Mouse (Mus musculus) intestine, embryonic 16.5 days (tissue): ENCODE results near the gene Gm20388. TPM values are rescaled to one million over a fixed set of nuclear protein-coding genes. Genes with fewer than 3 reads are reported as not detected.
A peak's percentile ranks its signal among the peaks of the same experiment; 100 is the strongest.

Source experiments
- ATAC-seq: fragments of 200-750 bp; cut with Nextera tagmentation; 2 replicates; pipeline ENCODE4 v1.8.0; 2017; ENCODE audit warnings: moderate TSS enrichment, moderate library complexity
- H3K27ac ChIP-seq: fragments of 300-500 bp; sonication (generic); 2 replicates; pipeline ENCODE4 v1.5.1; 2014; ENCODE audit warnings: mild to moderate bottlenecking, low read length
- H3K27me3 ChIP-seq: fragments of 300-500 bp; sonication (generic); replicated peaks from 2 replicates; pipeline ENCODE4 v1.6.1; 2014; ENCODE audit warnings: low read length, control low read depth, mixed read lengths; ENCODE audit not compliant: control insufficient read depth, insufficient read depth
- H3K36me3 ChIP-seq: fragments of 300-500 bp; sonication (generic); 2 replicates; pipeline ENCODE4 v1.6.1; 2014; ENCODE audit warnings: low read length, control low read depth; ENCODE audit not compliant: control insufficient read depth, insufficient read depth
- H3K4me1 ChIP-seq: fragments of 300-500 bp; sonication (generic); 2 replicates; pipeline ENCODE4 v1.6.1; 2014; ENCODE audit warnings: low read length, control low read depth, mixed read lengths; ENCODE audit not compliant: control insufficient read depth, insufficient read depth
- H3K4me2 ChIP-seq: fragments of 300-500 bp; sonication (generic); 2 replicates; pipeline ENCODE4 v1.6.1; 2014; ENCODE audit warnings: low read depth, low read length, control low read depth
- H3K4me3 ChIP-seq: fragments of 300-500 bp; sonication (generic); 2 replicates; pipeline ENCODE4 v1.5.1; 2014; ENCODE audit warnings: mild to moderate bottlenecking, low read length
- H3K9ac ChIP-seq: fragments of 300-500 bp; sonication (generic); 2 replicates; pipeline ENCODE4 v1.6.1; 2014; ENCODE audit warnings: low read depth, low read length
- H3K9me3 ChIP-seq: fragments of 300-500 bp; sonication (generic); 2 replicates; pipeline ENCODE4 v1.6.1; 2016; ENCODE audit warnings: low read length, control low read depth; ENCODE audit not compliant: control insufficient read depth
- WGBS: fragments of 180-500 bp; shearing (Covaris S2); extraction: QIAGEN DNeasy Blood & Tissue Kit; methylation state at CpG from one replicate; pipeline ENCODE4 v1.1.7; 2014; 5-methylcytosine and 5-hydroxymethylcytosine counted together
- polyA plus RNA-seq: library from polyadenylated mRNA; unstranded; fragments of >200 nt; fragmentation: Nextera tagmentation; extraction: Ambion mirVana; gene quantifications from 2 replicates; pipeline ENCODE4 v1.2.1, GENCODE M21; 2015

The Gm20388 gene
- polyA plus RNA-seq, 1 experiment from 2014 or later = 5.8 TPM

DNA sequence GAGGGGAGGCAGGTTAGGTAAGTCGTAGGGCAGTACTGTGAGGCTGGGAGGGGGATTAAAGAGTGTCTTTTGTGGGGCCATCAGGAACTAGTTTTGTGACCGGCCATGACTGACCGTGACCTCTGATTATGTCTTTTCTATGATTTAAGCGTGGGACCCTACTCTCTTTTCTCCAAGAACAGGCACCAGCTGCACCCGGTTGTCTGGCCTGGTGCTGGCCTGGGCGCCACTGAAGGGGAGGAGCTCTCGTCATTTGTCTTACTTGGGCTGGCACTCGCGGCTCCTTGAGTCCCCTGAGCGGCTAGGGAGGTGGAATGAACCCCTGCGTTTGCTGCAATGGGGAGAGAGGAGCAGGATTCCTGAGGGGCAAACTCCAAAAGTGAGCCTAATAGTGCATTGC, 3442.6 kb downstream of the Gm20388 start:
- 48% methylated on average over 11 of the region's 11 CpGs for WGBS
- Histone ChIP-seq H3K36me3 (no peaks in the 10 kb centered on the region), H3K9me3 (no peaks in the 10 kb centered on the region), H3K4me3 (no peak overlapping the region), H3K4me1 (0 out of 2 replicates have a peak, but pooled peaks cover 3% of the 10 kb centered on the region), H3K4me2 (no peak overlapping the region), H3K9ac (no peak overlapping the region), H3K27me3 (no peaks in the 10 kb centered on the region), H3K27ac (no peak overlapping the region)
- no peak for ATAC-seq

DNA sequence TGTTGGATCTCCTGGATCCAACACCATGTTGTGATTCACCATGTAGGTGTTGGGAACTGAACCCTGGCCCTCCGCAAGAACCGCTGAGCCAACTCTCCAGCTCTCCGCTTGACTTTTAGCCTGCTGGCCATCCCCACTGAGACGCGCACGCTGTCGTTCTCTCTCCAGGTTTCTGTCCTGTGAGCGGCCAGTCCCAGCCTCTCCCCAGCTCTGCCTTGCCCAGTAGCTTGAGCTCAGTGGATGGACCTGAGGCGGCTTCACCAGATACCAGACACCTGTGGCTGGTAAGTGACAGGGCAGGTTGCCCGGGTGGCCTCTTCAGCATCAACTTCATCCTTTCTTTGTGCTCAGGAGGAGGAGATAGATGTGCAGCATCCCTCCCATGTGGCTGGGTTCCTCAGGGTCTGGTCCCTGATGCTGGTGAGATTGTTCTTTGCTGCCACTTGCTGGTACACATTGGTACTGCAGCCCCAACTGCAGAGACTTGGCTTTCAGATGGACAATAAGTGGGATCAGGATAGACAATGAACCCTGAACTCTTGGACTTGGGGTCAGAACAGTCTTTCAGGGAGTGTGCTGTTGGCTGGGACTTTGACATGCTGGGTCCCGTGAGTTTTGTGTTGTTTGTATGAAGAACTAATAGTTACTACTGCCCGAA, 3450.6 kb downstream of the Gm20388 start:
- Histone ChIP-seq H3K4me2 (no peak overlapping the region), H3K27me3 (no peaks in the 10 kb centered on the region), H3K9me3 (no peaks in the 10 kb centered on the region), H3K36me3 (no peaks in the 10 kb centered on the region), H3K27ac (no peak overlapping the region), H3K4me3 (no peak overlapping the region), H3K4me1 (no peaks in the 10 kb centered on the region), H3K9ac (no peak overlapping the region)
- ATAC-seq = peak; percentile 56; the same call in 1 of the 2 replicates
- 48% methylated on average over 12 of the region's 12 CpGs for WGBS

DNA sequence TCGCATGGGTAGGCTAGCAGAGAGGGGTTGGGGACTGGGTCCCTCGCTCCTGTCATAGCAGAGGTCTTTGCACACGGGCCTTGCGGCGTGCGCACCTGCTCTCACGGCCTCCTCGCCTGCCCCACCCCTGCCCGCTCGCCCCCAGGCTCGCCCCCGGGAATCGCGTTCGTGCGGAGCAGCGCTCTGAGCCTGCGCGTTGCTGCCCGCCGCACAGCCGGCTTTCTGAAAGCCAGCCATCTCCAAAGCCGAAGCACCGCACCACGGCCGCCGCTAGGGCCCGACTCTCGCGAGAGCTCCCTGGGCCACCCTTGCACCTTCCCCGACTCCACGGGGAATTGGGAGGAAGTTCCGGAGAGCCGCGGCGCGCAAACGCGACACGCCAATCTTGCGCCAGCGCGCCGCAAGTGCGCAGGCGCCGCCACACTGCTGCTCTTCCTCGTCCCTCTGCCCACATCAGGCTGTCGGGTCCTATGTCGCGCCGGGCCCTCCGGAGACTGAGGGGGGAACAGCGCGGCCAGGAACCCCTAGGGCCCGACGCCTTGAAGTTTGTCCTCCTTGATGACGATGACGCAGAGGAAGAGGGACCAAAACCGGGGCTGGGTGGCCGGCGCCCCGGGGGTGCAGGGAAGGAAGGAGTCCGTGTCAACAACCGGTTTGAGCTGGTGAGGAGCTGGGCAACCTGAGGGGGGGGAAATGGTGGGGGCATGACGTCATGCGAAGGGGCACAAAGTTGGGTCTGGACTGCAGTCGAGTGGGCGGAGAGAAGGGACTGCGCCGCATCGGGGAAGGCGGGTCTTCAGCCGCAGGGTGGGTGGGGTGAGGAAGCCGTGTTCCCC, 3463.0 kb downstream of the Gm20388 start, which contains the start of gene Tcf25:
Gene Tcf25, plus strand, starts transcription at position 351 of the 836 bp plus-strand sequence.
- peak within 1 kb of the TSS; percentile 99 for H3K27ac ChIP-seq
- peak within 1 kb of the TSS; percentile 95 for H3K4me3 ChIP-seq
- WGBS = under 1% methylated on average over 75 of the region's 75 CpGs
- H3K4me2 ChIP-seq = peak within 1 kb of the TSS; percentile 78
- peak; percentile 93 for ATAC-seq
- no peaks in the 10 kb centered on the region for H3K27me3 ChIP-seq
- H3K9me3 ChIP-seq = no peaks in the 10 kb centered on the region
- peak within 1 kb of the TSS; percentile 90 for H3K9ac ChIP-seq
- H3K36me3 ChIP-seq = no peaks in the 10 kb centered on the region
- peaks cover 12% of the 10 kb centered on the region for H3K4me1 ChIP-seq

DNA sequence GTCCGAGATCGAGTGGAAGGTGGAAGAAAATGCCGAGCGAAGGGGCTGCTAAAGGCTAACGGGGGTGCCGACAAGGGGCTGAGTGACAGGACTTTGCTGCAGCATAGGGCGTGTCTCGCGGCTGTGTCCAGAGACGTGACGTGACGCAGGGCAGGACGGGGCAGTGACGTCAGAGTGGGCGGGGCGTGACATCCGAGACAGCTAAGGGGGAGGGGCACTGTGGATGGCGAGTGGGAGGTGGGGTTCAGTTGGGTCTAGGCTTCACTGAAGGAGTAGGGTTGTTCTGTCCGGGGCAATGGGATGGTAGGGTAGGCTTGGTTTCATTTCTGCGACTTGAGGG, 3463.6 kb downstream of the Gm20388 start:
- Histone ChIP-seq H3K36me3 (no peaks in the 10 kb centered on the region), H3K27me3 (no peaks in the 10 kb centered on the region), H3K9me3 (no peaks in the 10 kb centered on the region), H3K4me1 (peaks cover 12% of the 10 kb centered on the region), H3K4me2 (peak overlapping the region; percentile 78), H3K27ac (peak overlapping the region; percentile 99), H3K4me3 (peak overlapping the region; percentile 95), H3K9ac (peak overlapping the region; percentile 90)
- peak; percentile 85 for ATAC-seq
- WGBS = under 1% methylated on average over 20 of the region's 20 CpGs

DNA sequence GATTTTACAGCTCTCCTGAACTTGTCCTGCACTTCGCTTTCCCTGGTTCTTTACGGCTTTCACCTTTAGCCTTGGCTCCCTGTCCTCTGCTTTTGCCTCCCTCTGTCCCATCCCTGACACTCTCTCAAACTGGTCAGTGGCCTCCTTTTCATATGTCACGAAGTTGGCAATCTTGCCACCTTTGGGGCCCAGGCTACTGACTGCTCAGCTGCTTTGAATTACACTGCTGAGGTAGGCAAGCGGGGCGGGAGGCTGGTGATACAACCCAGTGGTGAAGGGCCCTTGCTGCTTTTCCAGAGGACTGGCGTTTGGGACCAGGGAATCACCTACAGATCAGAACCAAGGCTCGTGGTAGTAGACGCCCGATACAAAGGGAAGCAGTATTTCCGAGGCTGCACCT, 3465.1 kb downstream of the Gm20388 start:
- Histone ChIP-seq H3K36me3 (no peaks in the 10 kb centered on the region), H3K4me1 (peaks cover 12% of the 10 kb centered on the region), H3K27me3 (no peaks in the 10 kb centered on the region), H3K9ac (no peak overlapping the region), H3K4me2 (no peak overlapping the region), H3K9me3 (no peaks in the 10 kb centered on the region), H3K27ac (no peak overlapping the region), H3K4me3 (no peak overlapping the region)
- WGBS = 84% methylated on average over 10 of the region's 10 CpGs
- no peak for ATAC-seq

DNA sequence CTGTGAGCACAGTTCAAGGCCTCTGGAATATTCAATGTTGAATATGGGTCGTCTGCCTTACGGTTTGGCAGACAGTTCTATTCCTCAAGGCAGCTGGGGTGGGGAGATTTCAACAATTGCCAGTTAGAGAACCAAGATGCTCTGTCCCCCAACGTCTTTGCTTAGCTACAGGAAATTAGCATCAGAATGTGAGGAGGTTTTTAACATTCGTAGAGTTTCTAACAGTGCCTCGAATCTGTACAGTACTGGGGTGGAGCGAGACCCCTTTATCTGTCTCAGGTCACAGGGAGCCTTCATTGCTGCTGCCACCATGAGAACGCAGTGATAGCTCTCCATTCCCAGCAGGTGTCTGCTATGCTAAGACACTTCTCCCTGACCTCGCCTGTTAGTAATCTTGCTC, 3465.5 kb downstream of the Gm20388 start:
- peaks cover 12% of the 10 kb centered on the region for H3K4me1 ChIP-seq
- H3K27me3 ChIP-seq = no peaks in the 10 kb centered on the region
- no peaks in the 10 kb centered on the region for H3K9me3 ChIP-seq
- no peak overlapping the region for H3K4me2 ChIP-seq
- ATAC-seq = no peak
- no peak overlapping the region for H3K4me3 ChIP-seq
- no peak overlapping the region for H3K9ac ChIP-seq
- 78% methylated on average over 8 of the region's 8 CpGs for WGBS
- H3K36me3 ChIP-seq = no peaks in the 10 kb centered on the region
- H3K27ac ChIP-seq = no peak overlapping the region

DNA sequence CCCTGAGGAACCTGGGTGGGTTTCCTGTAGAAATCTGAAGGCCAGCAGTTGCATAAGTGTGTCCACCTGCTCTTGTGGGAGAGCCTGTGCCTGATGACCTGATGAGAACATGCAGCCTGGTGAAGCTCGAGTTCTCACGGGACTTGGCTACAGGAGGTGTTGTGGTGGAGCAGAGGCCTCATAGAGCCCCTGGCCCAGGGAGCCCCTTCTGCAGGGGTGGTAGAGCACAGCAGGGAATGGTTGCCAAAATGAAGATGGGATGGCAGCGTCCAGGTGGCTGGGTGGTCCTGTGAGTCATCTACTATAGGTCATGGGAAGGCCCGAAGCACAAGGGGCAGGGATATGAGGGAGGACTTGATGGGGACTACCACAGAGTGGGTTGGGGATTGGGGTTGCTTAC, 3471.1 kb downstream of the Gm20388 start:
- no peak overlapping the region for H3K27ac ChIP-seq
- H3K4me2 ChIP-seq = no peak overlapping the region
- no peak overlapping the region for H3K4me3 ChIP-seq
- H3K36me3 ChIP-seq = peaks cover 15% of the 10 kb centered on the region
- H3K9ac ChIP-seq = no peak overlapping the region
- no peaks in the 10 kb centered on the region for H3K27me3 ChIP-seq
- no peak for ATAC-seq
- no peaks in the 10 kb centered on the region for H3K4me1 ChIP-seq
- no peaks in the 10 kb centered on the region for H3K9me3 ChIP-seq
- WGBS = 91% methylated on average over 4 of the region's 4 CpGs

DNA sequence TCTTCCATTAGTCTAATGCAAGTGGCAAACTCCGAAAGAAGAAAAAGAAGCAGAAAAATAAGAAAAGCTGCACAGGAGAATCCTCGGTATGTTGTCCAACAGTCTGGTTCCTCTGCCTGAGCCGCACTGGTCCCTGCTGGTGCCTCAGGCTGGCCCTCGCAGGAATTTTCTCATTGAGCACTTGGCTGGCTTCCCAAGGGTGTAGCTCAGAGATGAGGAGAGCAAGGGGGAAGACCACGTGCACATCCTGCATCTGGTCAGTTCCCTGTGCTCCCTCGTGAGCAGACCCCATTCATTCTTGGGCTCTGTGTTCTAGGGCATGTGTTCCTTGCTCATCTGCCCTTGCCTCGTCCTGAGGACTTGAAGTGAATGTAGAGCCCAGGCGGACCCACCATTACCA, 3471.9 kb downstream of the Gm20388 start:
- Histone ChIP-seq H3K36me3 (peaks cover 16% of the 10 kb centered on the region), H3K4me3 (no peak overlapping the region), H3K27ac (no peak overlapping the region), H3K27me3 (no peaks in the 10 kb centered on the region), H3K9me3 (no peaks in the 10 kb centered on the region), H3K4me2 (no peak overlapping the region), H3K4me1 (no peaks in the 10 kb centered on the region), H3K9ac (no peak overlapping the region)
- 84% methylated on average over 8 of the region's 8 CpGs for WGBS
- ATAC-seq = no peak

DNA sequence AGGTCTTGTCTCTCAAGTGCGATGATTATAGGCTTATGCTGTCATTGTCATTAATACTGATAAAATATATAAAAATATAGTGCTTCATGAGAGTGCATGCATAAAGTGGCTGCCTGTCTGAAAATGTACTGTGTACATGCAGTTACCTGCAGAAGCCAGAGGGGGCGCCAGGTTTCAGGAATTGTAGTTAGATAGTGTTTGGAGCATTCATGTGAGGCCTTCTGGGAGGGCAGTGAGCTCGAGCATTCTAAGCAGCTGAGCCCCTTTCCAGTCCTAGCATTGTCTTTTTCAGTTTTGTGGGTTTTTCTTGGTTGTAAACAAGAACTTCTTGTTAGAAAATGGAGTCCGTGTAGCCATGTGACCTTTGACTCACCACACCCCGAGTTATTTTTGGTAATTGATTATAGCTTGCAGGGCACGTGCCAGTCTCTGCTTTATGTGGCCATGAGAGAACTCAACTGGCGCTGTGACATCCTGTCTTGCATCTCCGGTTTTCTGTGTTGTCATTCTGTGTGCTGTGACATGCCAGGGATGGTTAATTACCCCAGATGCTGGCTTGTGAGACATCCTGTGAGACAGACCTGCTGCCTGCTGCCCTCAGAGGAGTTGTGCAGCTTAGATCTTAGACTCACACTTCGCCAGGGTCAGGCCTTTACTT, 3474.4 kb downstream of the Gm20388 start:
- Histone ChIP-seq H3K27ac (no peak overlapping the region), H3K27me3 (no peaks in the 10 kb centered on the region), H3K9me3 (no peaks in the 10 kb centered on the region), H3K4me1 (no peaks in the 10 kb centered on the region), H3K9ac (no peak overlapping the region), H3K4me2 (no peak overlapping the region), H3K4me3 (no peak overlapping the region), H3K36me3 (peaks cover 38% of the 10 kb centered on the region)
- ATAC-seq = no peak; the same call in 1 of the 2 replicates
- 57% methylated on average over 9 of the region's 9 CpGs for WGBS
